Mouse (Mus musculus): Measurements from ENCODE around the gene Tlr4.

The Tlr4 gene

GRCm38 (mm10) chr4:66827463-66828162, at the start of gene Tlr4:
Gene Tlr4 (plus strand): TSS chr4:66827584.
- DNase-seq = peak; percentile 63

GRCm38 (mm10) chr4:66794283-66794682, 33.1 kb upstream of the Tlr4 start:
- no peak for DNase-seq

GRCm38 (mm10) chr4:66796683-66797082, 30.7 kb upstream of the Tlr4 start:
- no peak for DNase-seq

- no peak for DNase-seq
Observed at GRCm38 (mm10) chr4:66804552-66805301, 22.7 kb upstream of the Tlr4 start.

- DNase-seq = no peak
Observed at GRCm38 (mm10) chr4:66805747-66806146, 21.6 kb upstream of the Tlr4 start.

GRCm38 (mm10) chr4:66816364-66817026, 10.9 kb upstream of the Tlr4 start:
- DNase-seq = no peak

GRCm38 (mm10) chr4:66821171-66821570, 6.2 kb upstream of the Tlr4 start:
- peak; percentile 84 for DNase-seq

- DNase-seq = no peak
Observed at GRCm38 (mm10) chr4:66821764-66822163, 5.6 kb upstream of the Tlr4 start.

- DNase-seq = no peak
Observed at GRCm38 (mm10) chr4:66828163-66828668, 832 bp downstream of the Tlr4 start.

- DNase-seq = no peak
Observed at GRCm38 (mm10) chr4:66828686-66829085, 1.3 kb downstream of the Tlr4 start.

- DNase-seq = no peak
Observed at GRCm38 (mm10) chr4:66838071-66838470, 10.7 kb downstream of the Tlr4 start.

- no peak for DNase-seq
Observed at GRCm38 (mm10) chr4:66843255-66843654, 15.9 kb downstream of the Tlr4 start.

GRCm38 (mm10) chr4:66852011-66852410, 24.6 kb downstream of the Tlr4 start:
- DNase-seq = no peak

GRCm38 (mm10) chr4:66856992-66857391, 29.6 kb downstream of the Tlr4 start:
- DNase-seq = no peak

- peak; percentile 9 for DNase-seq
Observed at GRCm38 (mm10) chr4:66869919-66870318, 42.5 kb downstream of the Tlr4 start.

GRCm38 (mm10) chr4:66872026-66872425, 44.6 kb downstream of the Tlr4 start:
- DNase-seq = no peak

- DNase-seq = no peak
Observed at GRCm38 (mm10) chr4:66873342-66873741, 46.0 kb downstream of the Tlr4 start.

GRCm38 (mm10) chr4:66875751-66876150, 48.4 kb downstream of the Tlr4 start:
- DNase-seq = no peak

- no peak for DNase-seq
Observed at GRCm38 (mm10) chr4:66877609-66878008, 50.2 kb downstream of the Tlr4 start.

- no peak for DNase-seq
Observed at GRCm38 (mm10) chr4:66881496-66881895, 54.1 kb downstream of the Tlr4 start.

GRCm38 (mm10) chr4:66883264-66883663, 55.9 kb downstream of the Tlr4 start:
- no peak for DNase-seq

- no peak for DNase-seq
Observed at GRCm38 (mm10) chr4:66894547-66894946, 67.2 kb downstream of the Tlr4 start.

- DNase-seq = no peak
Observed at GRCm38 (mm10) chr4:66894981-66895380, 67.6 kb downstream of the Tlr4 start.

GRCm38 (mm10) chr4:66900126-66900525, 72.7 kb downstream of the Tlr4 start:
- no peak for DNase-seq

All from cerebellum, adult 9-10 months (tissue).